Mouse (Mus musculus): ENCODE measurements around the gene Hoxc8.

DNA sequence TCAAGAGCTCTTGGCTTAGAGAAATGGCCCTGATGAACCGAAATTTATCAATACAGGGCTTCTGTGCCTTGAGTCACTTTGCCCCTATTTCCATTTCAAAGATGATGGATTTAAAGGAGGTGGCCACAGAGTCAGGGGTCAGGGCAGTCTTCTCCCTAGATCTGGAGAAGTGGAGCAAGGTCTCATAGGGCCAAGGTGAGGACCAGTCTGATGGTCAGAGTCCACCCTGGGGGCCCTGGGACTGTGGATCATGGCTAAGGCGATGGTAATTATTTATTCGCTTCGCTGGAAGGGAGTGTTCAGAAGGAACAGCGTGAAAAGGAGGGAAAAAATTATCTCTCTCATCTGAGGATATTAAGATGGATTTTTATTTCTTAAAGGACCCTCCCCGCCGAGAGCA is 15.4 kb upstream of the Hoxc8 start:
- TF ChIP-seq TAL1 (IDR thresholded peaks at IDR 0.05; ENCODE audit: low read length) = no peak
- TF ChIP-seq GATA1 (IDR thresholded peaks at IDR 0.05; ENCODE audit: low read length) = no peak

All from erythroblast, embryonic 14.5 days (primary cell).